Mouse (Mus musculus) lung, postnatal 0 days (tissue): ENCODE data around the gene Pou3f3.

ENCODE experiments used
- CTCF ChIP-seq: IDR thresholded peaks from 2 replicates; pipeline ENCODE4 v1.5.1; 2016; ENCODE audit warnings: antibody characterized with exemption, mild to moderate bottlenecking
- EP300 ChIP-seq: IDR thresholded peaks from 2 replicates; pipeline ENCODE4 v1.6.1; 2016; ENCODE audit warnings: antibody characterized with exemption, mild to moderate bottlenecking, control low read depth

DNA sequence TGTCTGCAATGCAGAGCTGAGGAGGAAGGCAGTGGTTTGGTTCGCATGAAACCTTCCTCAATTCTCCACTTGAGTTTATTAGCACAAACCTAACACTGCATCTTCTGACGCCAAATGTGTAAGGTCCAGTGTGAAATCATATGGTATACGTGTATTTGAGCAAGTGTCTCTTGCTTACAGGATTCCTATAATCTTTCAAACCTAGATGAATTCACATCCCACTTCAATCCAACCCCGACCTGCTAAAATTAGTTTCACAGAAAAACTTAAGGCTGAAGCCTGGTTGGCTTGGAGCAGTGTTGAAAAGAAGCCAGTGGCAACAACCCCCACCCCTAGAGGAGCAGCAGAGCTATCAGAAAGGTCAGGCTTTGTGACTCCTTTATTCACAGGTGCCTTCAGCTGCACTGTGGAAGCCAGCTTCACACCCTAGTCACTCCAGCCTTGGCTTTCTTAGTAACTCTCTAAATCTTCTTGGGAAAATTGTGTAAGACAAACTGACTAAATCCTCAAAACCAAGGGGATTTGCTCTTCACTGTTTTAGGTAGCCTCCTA is 5.5 kb upstream of the Pou3f3 start:
- TF ChIP-seq CTCF (no peak), EP300 (no peak)
